Mouse (Mus musculus): ENCODE measurements around the gene Tmem129.

GRCm38 (mm10) chr5:33687142-33687541 is 28.9 kb upstream of the Tmem129 start:
- TF ChIP-seq MAX (IDR thresholded peaks at IDR 0.05; ENCODE audit: low read depth) (no peak), POLR2A (IDR thresholded peaks at IDR 0.05; ENCODE audit: insufficient read length, low read depth) (no peak), MYOG (IDR thresholded peaks at IDR 0.05; ENCODE audit: control insufficient read depth in 1 of 3, insufficient read depth in 1 of 3, insufficient read length in 2 of 3, low read depth in 2 of 3) (no peak), REST (IDR thresholded peaks at IDR 0.05; ENCODE audit: insufficient read depth, insufficient read length) (no peak)
